ENCODE assay signal across 7 mouse cellular contexts in the genomic region with DNA sequence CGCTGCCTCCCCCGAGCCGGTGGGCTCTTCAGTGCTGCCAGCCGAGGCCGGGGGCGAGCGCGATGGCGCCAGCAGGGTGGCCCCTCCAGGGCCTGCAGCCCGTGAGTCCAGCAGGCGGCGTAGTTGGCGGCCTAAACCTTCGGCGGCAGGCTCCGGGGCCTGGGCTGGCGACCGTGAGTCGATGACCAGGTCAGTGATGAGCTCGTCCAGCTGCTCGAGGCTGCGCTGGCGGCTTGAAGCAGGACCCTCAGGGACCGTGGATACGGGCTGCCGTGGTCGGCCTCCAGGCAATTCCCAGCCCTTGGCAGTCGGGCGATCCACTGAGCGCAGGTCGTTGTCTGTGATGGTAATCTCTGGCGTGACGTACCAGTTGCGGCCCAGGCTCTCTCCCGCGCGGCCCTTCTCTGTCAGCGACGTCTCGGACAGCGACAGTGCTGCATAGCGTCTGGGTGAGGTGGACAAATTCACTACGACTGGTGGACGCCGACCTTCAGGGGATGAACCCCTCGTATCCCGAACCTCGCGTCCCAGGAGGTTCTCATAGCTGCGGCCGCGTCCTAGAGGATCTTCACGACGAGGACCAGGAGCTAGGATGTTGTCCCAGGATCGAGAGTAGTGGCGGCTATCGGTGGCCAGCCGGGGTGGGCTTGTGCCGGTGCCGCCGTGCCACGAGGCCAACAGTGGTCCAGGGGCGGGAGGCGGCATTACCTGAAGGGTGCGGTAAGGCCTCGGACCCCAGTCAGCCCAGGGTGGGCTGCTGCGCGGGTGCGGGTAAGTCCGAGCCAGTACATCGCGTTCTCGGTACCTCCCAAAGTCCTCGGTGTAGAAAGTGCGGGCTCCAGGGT. TPM values are rescaled to one million over a fixed set of nuclear protein-coding genes. Genes with fewer than 3 reads are reported as not detected.
DNase-seq lines count a peak whose midpoint lies in the region; ATAC-seq and TF ChIP-seq lines count a peak whose summit lies in the region.

No protein-coding gene starts in this region.

- peak; percentile 6 to 21 for DNase-seq in spleen, adult 18-20 months
- no peak for DNase-seq in spleen, adult 12 weeks (ENCODE audit: low spot score)
- DNase-seq in heart, postnatal 4 days = peak; percentile 42
- no peak for DNase-seq in liver, postnatal 0 days
- DNase-seq in ovary, postnatal 36 days (ENCODE audit: low spot score) = no peak
- DNase-seq in right cerebral cortex, postnatal 4 days = no peak

- no peak for TF ChIP-seq EP300 in liver, postnatal 0 days (IDR thresholded peaks at IDR 0.05; ENCODE audit: low read depth)

- no peaks in the 10 kb centered on the region for H3K9me3 ChIP-seq in liver, postnatal 0 days (ENCODE audit: low read length)

- H3K4me2 ChIP-seq in liver, postnatal 0 days (ENCODE audit: low read depth, low read length) = peak overlapping the region; percentile 40

- 6% methylated on average over 74 of the region's 75 CpGs for WGBS in liver, postnatal 0 days (ENCODE audit: insufficient replicate concordance)

- no peak for TF ChIP-seq POLR2A in cortical plate, adult 2 months (IDR thresholded peaks at IDR 0.05; ENCODE audit: extremely low read depth, insufficient read depth, low read length)

- H3K4me3 ChIP-seq in cortical plate, adult 2 months (ENCODE audit: insufficient read depth, low read length) = no peak overlapping the region
- peak overlapping the region; percentile 21; the same call in 1 of the 2 replicates for H3K4me3 ChIP-seq in liver, postnatal 0 days (ENCODE audit: low read depth, low read length)

- no peak overlapping the region for H3K9ac ChIP-seq in liver, postnatal 0 days (replicated peaks)

- peaks cover 55% of the 10 kb centered on the region for H3K27me3 ChIP-seq in liver, postnatal 0 days (ENCODE audit: insufficient read depth, low read length)

- H3K36me3 ChIP-seq in liver, postnatal 0 days (replicated peaks; ENCODE audit: insufficient read depth, low read length) = peaks cover under 1% of the 10 kb centered on the region; the same call in 1 of the 2 replicates

- peak overlapping the region; percentile 76 for H3K27ac ChIP-seq in cortical plate, adult 2 months (ENCODE audit: insufficient read depth, low read length)
- H3K27ac ChIP-seq in liver, postnatal 0 days (ENCODE audit: low read depth) = no peak overlapping the region

- ATAC-seq in liver, postnatal 0 days = no peak

- TF ChIP-seq CTCF in cortical plate, adult 2 months (IDR thresholded peaks at IDR 0.05; ENCODE audit: extremely low read depth, insufficient read depth, low read length) = no peak
- TF ChIP-seq CTCF in liver, postnatal 0 days (IDR thresholded peaks at IDR 0.05; ENCODE audit: low read depth) = peak; percentile 30; the same call in 1 of the 2 replicates

- peaks cover 15% of the 10 kb centered on the region for H3K4me1 ChIP-seq in cortical plate, adult 2 months (ENCODE audit: control insufficient read depth, insufficient read depth, low read length)
- H3K4me1 ChIP-seq in liver, postnatal 0 days (ENCODE audit: insufficient read depth) = peaks cover 50% of the 10 kb centered on the region

RNA-seq across cellular contexts. Expression of gene Phpt1, which starts 3.1 kb away (rescaled TPM):
- 123 and 129 TPM in 2 replicates for polyA plus RNA-seq in cortical plate, adult 2 months (2012; rRNA removed)
- total RNA-seq in heart, postnatal 4 days (2021) = 100 to 1,000 TPM; 100 to 101 TPM
- 44.7 and 46.1 TPM in 2 replicates for polyA plus RNA-seq in liver, postnatal 0 days (2015; fragmentation: Nextera tagmentation; extraction: Ambion mirVana)

RNA-seq across cellular contexts. Expression of gene Ajm1, which starts 3.4 kb away (rescaled TPM):
- polyA plus RNA-seq in cortical plate, adult 2 months (2012; rRNA removed) = 115 and 125 TPM in 2 replicates
- under 1 TPM; 0.14 to 0.41 TPM for total RNA-seq in heart, postnatal 4 days (2021)
- 0.02 TPM in 1 of 2 replicates, not detected in the other for polyA plus RNA-seq in liver, postnatal 0 days (2015; fragmentation: Nextera tagmentation; extraction: Ambion mirVana)

RNA-seq across cellular contexts. Expression of gene Mamdc4, which starts 3.5 kb away (rescaled TPM):
- 1.1 and 1.2 TPM in 2 replicates for polyA plus RNA-seq in cortical plate, adult 2 months (2012; rRNA removed)
- 1 to 10 TPM; 1.4 to 2.3 TPM for total RNA-seq in heart, postnatal 4 days (2021)
- polyA plus RNA-seq in liver, postnatal 0 days (2015; fragmentation: Nextera tagmentation; extraction: Ambion mirVana) = 0.07 and 0.09 TPM in 2 replicates

RNA-seq across cellular contexts. Expression of gene Edf1, which starts 20.5 kb away (rescaled TPM):
- polyA plus RNA-seq in cortical plate, adult 2 months (2012; rRNA removed) = 270 and 276 TPM in 2 replicates
- 100 to 1,000 TPM; 151 to 152 TPM for total RNA-seq in heart, postnatal 4 days (2021)
- 263 and 268 TPM in 2 replicates for polyA plus RNA-seq in liver, postnatal 0 days (2015; fragmentation: Nextera tagmentation; extraction: Ambion mirVana)

RNA-seq across cellular contexts. Expression of gene Rabl6, which starts 30.1 kb away (rescaled TPM):
- polyA plus RNA-seq in cortical plate, adult 2 months (2012; rRNA removed) = 158 and 162 TPM in 2 replicates
- 10 to 100 TPM; 51.4 to 61.5 TPM for total RNA-seq in heart, postnatal 4 days (2021)
- polyA plus RNA-seq in liver, postnatal 0 days (2015; fragmentation: Nextera tagmentation; extraction: Ambion mirVana) = 11.0 and 13.5 TPM in 2 replicates

Comparison
In these comparisons a context has a peak if more than half of its experiments do, and no peak if none do; other contexts are left out.
1. DNase-seq: peak in spleen, adult 18-20 months (2 of 2) and heart, postnatal 4 days (single experiment); none in spleen, adult 12 weeks (single experiment), liver, postnatal 0 days (single experiment), ovary, postnatal 36 days (single experiment) and right cerebral cortex, postnatal 4 days (single experiment).
2. RNA of gene Ajm1, which starts 3.4 kb away (polyA plus RNA-seq): 115 to 125 TPM in cortical plate, adult 2 months; 0.02 TPM in liver, postnatal 0 days; every median in the first group is over 100 times any median in the second.